Mouse (Mus musculus): ENCODE measurements at regions not wholly inside any gene's neighbourhood (a gene's known extent, or its start where the extent isn't known, plus 50 kb on each side); places are given as distances from the start of the nearest gene placed in this dataset.

GRCm38 (mm10) chr12:33715997-33716396 lies 212.2 kb upstream of the Ferd3l start:
- no peak for DNase-seq (ENCODE audit: low spot score)

- DNase-seq (ENCODE audit: low spot score), result no peak
Observed at GRCm38 (mm10) chr12:33717053-33717452, 211.2 kb upstream of the Ferd3l start.

- DNase-seq (ENCODE audit: low spot score), result no peak
Observed at GRCm38 (mm10) chr12:33717601-33718260, 210.5 kb upstream of the Ferd3l start.

GRCm38 (mm10) chr12:33719063-33719462 lies 209.2 kb upstream of the Ferd3l start:
- DNase-seq (ENCODE audit: low spot score), result no peak

- peak; percentile 11 for DNase-seq (ENCODE audit: low spot score)
Observed at GRCm38 (mm10) chr12:33731937-33732336, 196.3 kb upstream of the Ferd3l start.

GRCm38 (mm10) chr12:33775563-33776468 lies 152.4 kb upstream of the Ferd3l start:
- no peak for DNase-seq (ENCODE audit: low spot score)

- no peak for DNase-seq (ENCODE audit: low spot score)
Observed at GRCm38 (mm10) chr12:33778477-33778876, 149.7 kb upstream of the Ferd3l start.

GRCm38 (mm10) chr12:33779898-33780297 lies 148.3 kb upstream of the Ferd3l start:
- no peak for DNase-seq (ENCODE audit: low spot score)

- DNase-seq (ENCODE audit: low spot score), result no peak
Observed at GRCm38 (mm10) chr12:33804206-33804791, 123.9 kb upstream of the Ferd3l start.

GRCm38 (mm10) chr12:33825571-33825970 lies 102.7 kb upstream of the Ferd3l start:
- DNase-seq (ENCODE audit: low spot score), result no peak

- no peak for DNase-seq (ENCODE audit: low spot score)
Observed at GRCm38 (mm10) chr12:33849088-33849487, 79.1 kb upstream of the Ferd3l start.

- DNase-seq (ENCODE audit: low spot score), result no peak
Observed at GRCm38 (mm10) chr12:33851736-33852135, 76.5 kb upstream of the Ferd3l start.

Data from retina, embryonic 14.5 days (tissue).